Mouse (Mus musculus) olfactory bulb, adult 2 months (tissue): ENCODE results near the gene Ppp1r37. TPM values are rescaled to one million over a fixed set of nuclear protein-coding genes. Genes with fewer than 3 reads are reported as not detected.

Source experiments
- H3K27ac ChIP-seq: fragments of 200-500 bp; 2 replicates; pipeline ENCODE4 v1.5.1; 2012; ENCODE audit warnings: low read depth, low read length; ENCODE audit not compliant: insufficient read depth
- H3K4me1 ChIP-seq: fragments of 200-500 bp; 2 replicates; pipeline ENCODE4 v1.6.1; 2012; ENCODE audit warnings: low read length; ENCODE audit not compliant: control insufficient read depth, insufficient read depth
- H3K4me3 ChIP-seq: fragments of 200-500 bp; 2 replicates; pipeline ENCODE4 v1.5.1; 2012; ENCODE audit warnings: mild to moderate bottlenecking, low read depth, low read length, moderate library complexity; ENCODE audit not compliant: insufficient read depth
- CTCF ChIP-seq: fragments of 200-500 bp; IDR thresholded peaks from 2 replicates; pipeline ENCODE4 v1.5.1; 2012; ENCODE audit warnings: low read depth, mild to moderate bottlenecking, low read length, moderate library complexity; ENCODE audit not compliant: insufficient read depth
- POLR2A ChIP-seq: fragments of 200-500 bp; IDR thresholded peaks from 2 replicates; pipeline ENCODE4 v1.6.1; 2012; ENCODE audit warnings: mild to moderate bottlenecking, low read depth, low read length, moderate library complexity; ENCODE audit not compliant: insufficient read depth
- WGBS: fragments of 180-500 bp; shearing (Covaris S2); methylation state at CpG from one replicate; pipeline ENCODE4 v1.1.7; 2018; 5-methylcytosine and 5-hydroxymethylcytosine counted together
- polyA plus RNA-seq: library from polyadenylated mRNA; stranded (reverse); fragments of >200 nt; gene quantifications from 2 replicates; pipeline ENCODE4 v1.2.4, GENCODE M21; 2012; ENCODE audit warnings: low replicate concordance; ENCODE audit not compliant: missing spikeins, insufficient read depth, insufficient read length

Gene Ppp1r37
- polyA plus RNA-seq, 1 experiment, result not detected

DNA sequence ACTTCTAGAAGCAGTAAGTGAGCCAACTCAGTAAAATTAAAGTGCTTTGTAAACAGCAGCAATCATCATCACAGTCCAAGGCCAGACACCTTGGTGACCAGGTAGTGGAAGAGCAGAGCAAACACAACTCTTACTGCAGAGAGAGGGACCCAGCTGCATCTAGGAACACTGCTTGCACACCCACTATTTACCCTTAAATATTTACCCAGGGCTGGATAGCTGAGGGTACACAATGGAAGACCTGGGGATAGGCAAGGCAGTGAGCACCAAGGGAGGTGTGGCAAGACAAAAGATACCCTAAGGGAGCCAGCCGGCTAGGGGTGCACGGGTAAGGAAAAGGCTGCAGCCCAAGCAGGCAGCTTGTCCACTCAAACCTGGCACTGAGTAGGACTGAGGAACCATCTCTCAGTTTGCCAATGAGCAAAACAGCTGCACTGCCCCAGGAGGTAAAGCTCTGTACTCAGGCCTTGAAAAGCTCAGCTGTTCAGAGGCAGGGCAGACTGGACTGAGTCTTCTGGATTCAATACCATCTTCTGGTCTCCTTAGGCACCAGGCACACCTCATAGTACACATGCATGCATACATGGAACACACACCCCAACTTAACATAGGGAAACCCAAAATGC is 15.4 kb downstream of the Ppp1r37 start:
- no peak overlapping the region for H3K27ac ChIP-seq
- no peak for TF ChIP-seq POLR2A
- whole genome bisulfite sequencing, result 48% methylated on average over 2 of the region's 2 CpGs
- H3K4me1 ChIP-seq, result peaks cover 35% of the 10 kb centered on the region
- no peak overlapping the region for H3K4me3 ChIP-seq

DNA sequence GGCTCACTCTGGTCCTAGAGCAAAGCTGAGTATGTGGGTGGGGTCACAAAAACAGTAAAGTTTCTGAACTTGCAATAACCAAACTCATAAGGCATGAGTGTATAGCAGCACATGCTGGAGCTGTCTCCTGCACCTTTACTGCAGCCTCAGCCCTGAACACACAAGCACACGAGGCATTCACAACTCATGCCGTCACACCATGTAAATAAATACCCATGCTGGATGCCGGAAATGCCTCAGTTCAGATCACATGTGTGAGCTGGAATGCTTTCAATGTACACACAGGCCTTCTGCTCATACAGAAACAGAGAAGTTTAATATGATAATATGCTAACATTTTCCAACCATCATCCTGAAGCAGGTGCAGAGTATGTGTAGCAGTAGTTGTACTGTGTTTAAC is 16.9 kb downstream of the Ppp1r37 start:
- WGBS, result 27% methylated on average over 3 of the region's 3 CpGs
- Histone ChIP-seq H3K4me3 (no peak overlapping the region), H3K27ac (no peak overlapping the region), H3K4me1 (peaks cover 41% of the 10 kb centered on the region)
- TF ChIP-seq POLR2A, result no peak
- no peak for TF ChIP-seq CTCF

DNA sequence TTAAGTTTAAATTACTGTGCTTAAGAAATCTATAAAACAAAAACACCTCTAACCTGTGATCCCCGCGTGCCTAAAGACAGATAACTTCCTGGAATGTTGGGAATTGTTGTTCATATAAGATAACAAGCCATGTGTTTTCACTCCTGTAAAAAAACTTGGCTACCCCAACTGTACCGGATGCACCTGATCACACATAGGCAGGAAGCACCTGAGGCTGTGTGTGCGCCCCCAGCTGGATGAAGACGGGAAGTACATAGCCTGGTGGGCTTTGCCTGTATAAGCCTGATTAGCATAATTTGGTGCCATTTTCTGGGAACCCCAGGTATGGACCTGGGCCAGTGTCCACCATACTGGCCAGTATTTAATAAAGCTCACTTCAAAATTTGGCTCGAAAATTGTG is 19.3 kb downstream of the Ppp1r37 start:
- TF ChIP-seq POLR2A, result no peak
- TF ChIP-seq CTCF, result no peak
- WGBS, result 56% methylated on average over 6 of the region's 6 CpGs
- Histone ChIP-seq H3K27ac (no peak overlapping the region), H3K4me3 (no peak overlapping the region), H3K4me1 (peaks cover 41% of the 10 kb centered on the region)

DNA sequence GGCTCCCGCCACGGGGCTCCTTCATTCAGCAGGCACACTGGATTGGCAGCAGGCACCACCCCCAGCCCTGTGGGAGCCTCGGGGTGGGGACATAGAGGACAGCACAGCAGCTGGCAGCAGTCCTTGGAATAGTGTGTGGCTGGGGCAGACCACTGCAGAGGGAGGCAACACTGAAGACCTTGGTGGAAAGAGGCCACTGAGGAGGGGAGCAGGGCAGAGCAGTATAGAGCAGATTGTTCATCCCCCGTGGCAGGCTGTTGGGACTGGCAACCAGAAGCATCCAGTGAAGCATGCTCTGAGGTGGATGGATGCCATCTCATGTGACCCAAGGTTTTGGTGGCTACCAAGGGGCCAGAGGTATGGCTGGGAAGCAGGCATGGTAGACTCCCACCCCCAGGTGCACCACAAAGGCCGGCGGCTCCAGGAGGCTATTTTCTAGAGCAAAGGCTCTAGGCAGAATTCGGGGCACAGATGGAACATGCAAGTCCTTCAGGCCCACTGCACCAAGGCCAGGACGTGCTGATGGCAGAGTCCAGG is 20.7 kb downstream of the Ppp1r37 start:
- H3K4me3 ChIP-seq, result no peak overlapping the region
- peak overlapping the region; percentile 52; the same call in 1 of the 2 replicates for H3K27ac ChIP-seq
- TF ChIP-seq CTCF (no peak), POLR2A (no peak)
- peaks cover 39% of the 10 kb centered on the region for H3K4me1 ChIP-seq
- 29% methylated on average over 8 of the region's 8 CpGs for WGBS

DNA sequence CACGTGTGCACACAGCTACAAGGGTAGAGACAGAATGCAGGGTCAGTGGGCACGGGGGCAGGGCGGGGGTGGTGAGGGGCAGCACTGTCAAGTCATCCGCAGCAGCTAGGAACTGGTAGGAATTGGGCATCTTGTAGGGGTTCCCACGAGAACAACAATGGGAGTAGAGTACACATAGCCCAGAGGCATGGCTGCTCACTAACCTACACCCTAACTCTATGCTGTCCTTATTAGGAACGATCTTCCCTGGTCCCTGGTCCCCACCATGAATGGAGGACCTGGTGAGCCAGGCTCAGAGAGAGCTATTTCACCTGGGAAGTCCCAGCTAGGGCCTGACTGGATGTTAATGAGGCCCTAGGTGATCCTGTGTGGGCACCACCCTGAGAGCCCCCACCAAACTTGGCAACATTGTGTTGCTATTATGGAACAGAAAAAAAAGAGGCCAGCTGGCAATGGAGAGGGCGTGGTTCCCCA is 21.2 kb downstream of the Ppp1r37 start:
- WGBS, result 40% methylated on average over 7 of the region's 7 CpGs
- no peak for TF ChIP-seq POLR2A
- TF ChIP-seq CTCF, result no peak
- no peak overlapping the region for H3K27ac ChIP-seq

DNA sequence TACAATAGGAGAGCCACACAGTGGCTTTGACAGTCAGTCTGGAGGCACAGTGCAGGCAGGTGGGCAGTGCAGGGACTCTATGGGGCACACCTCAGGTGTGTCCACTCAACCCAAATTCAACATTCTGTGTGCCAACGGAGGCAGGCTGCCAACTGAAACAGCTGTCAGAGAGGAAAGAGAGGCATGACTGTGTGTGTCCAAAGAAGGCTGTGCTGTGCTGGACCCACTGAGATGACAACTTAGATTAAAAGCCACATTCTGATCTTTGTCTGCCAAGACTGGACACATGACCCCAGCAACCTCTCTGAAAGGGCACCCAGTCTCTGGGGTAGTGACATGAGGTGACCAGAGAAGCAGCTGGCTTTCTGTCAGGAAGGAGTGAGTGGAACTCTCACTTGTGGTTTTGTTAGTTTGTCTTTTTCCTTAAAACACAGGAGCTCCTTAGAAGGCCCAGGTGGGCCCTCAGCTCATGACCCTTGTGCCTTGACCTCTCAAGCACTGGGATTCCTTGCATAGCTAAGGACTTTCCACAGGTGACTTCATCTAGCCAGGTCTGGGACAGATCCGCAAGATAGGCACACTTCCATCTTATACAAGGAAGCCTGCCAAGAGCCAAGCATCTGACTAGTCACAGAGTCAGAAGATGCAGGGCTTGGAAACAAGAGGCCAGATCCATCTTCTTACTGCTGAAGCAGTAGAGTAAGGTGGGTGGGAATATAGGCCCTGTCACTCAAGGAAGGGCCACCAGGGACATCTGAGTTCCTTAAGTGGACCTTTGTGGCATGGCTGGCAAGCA is 21.9 kb downstream of the Ppp1r37 start:
- whole genome bisulfite sequencing, result 60% methylated on average over 2 of the region's 2 CpGs
- Histone ChIP-seq H3K4me1 (peaks cover 41% of the 10 kb centered on the region), H3K27ac (no peak overlapping the region), H3K4me3 (no peak overlapping the region)
- TF ChIP-seq CTCF (no peak), POLR2A (no peak)

More for the DNA sequence above, 21.2 kb downstream of the Ppp1r37 start:
- Histone ChIP-seq H3K4me1 (peaks cover 40% of the 10 kb centered on the region), H3K4me3 (no peak overlapping the region)

DNA sequence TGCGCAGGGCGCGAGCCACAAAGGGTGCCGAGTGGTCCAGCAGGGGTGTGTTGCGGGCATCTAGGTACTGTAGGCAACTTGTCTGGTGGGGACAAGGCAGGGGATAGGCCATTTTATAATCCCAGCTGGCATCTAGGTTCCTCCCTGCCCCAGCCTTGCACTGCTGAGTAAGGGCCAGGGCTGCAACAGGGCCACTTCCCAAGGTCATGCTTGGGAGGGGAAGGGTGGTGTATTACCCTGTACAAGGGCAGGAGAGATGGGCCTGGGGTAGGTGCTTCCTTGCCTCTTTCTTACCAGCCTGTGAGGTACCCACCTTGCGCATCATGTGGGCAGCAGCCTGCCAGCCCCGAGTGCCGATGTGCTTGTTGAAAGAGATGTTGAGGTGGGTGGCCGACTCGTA is 28.2 kb downstream of the Ppp1r37 start:
- 96% methylated on average over 10 of the region's 10 CpGs for WGBS

DNA sequence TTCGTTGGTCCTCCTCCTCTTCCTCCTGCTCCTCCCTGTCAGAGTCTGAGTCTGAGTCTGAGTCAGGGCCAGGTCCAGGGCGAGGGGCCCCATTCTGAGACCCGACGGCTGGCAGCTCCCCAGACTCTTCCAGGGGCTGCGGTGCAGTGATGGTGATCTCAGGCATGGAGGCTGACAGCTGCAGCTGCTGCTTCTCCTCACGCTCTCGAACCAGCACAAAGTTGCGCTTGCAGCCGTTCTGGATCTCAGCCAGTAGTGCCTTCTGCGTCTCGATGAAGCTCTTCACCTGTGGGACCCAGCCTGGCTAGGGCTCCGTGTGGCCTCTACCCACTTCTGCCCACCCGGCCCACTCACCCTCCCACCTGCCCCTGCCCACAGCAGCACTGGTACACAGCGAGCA is 30.6 kb downstream of the Ppp1r37 start:
- H3K4me1 ChIP-seq, result peaks cover 7% of the 10 kb centered on the region; the same call in 1 of the 2 replicates
- no peak for TF ChIP-seq POLR2A
- TF ChIP-seq CTCF, result no peak
- H3K4me3 ChIP-seq, result no peak overlapping the region
- WGBS, result 63% methylated on average over 14 of the region's 14 CpGs
- H3K27ac ChIP-seq, result no peak overlapping the region

More for the DNA sequence above, 28.2 kb downstream of the Ppp1r37 start:
- Histone ChIP-seq H3K4me1 (peaks cover 11% of the 10 kb centered on the region; the same call in 1 of the 2 replicates), H3K4me3 (no peak overlapping the region), H3K27ac (no peak overlapping the region)
- TF ChIP-seq CTCF, result no peak
- no peak for TF ChIP-seq POLR2A

DNA sequence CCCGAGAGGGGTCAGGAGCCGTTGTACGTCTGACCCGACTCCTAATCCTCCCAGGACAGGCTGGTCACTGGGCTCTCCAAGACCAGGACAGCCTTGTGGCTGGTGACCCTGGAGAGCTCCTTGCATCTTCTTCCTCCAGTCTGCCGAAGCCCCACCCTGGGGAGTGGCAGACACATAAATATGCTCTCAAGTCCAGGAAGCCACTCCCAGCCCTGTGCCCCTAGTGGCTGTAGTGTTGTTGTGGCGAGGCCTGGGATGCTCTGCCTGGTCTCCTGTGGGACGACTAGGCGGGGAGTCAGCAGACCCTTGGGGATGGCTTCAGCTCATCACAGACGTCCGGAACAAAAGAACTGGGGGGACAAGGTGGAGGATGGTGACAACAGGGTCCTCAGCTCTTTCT is 31.8 kb downstream of the Ppp1r37 start:
- WGBS, result 80% methylated on average over 10 of the region's 10 CpGs
- Histone ChIP-seq H3K4me3 (no peak overlapping the region), H3K4me1 (0 out of 2 replicates have a peak, but pooled peaks cover 1% of the 10 kb centered on the region), H3K27ac (no peak overlapping the region)
- TF ChIP-seq POLR2A (no peak), CTCF (no peak)
